Mouse (Mus musculus) MEL (cell line): Measurements from ENCODE around the gene Mylip. TPM values are rescaled to one million over a fixed set of nuclear protein-coding genes. Genes with fewer than 3 reads are reported as not detected.

Experiments used
- DNase-seq: peaks from one replicate; pipeline ENCODE4 v3.0.0; 2011; ENCODE audit warnings: low read depth, low spot score
- H3K27ac ChIP-seq: 2 replicates; pipeline ENCODE4 v1.5.1; 2012; ENCODE audit warnings: low read depth, mild to moderate bottlenecking, control low read depth, low read length, moderate library complexity; ENCODE audit not compliant: control insufficient read depth
- H3K27me3 ChIP-seq, 2 experiments: fragments of 150-350 bp in 1 of 2; sonication (generic) in 1 of 2; 2 replicates each; pipeline ENCODE4 v1.6.1; 2012; ENCODE audit warnings: low read length in 2 of 2, mild to moderate bottlenecking in 2 of 2, improper control_type of control experiment in 1 of 2, moderate library complexity in 1 of 2; ENCODE audit not compliant: insufficient read depth in 2 of 2, control insufficient read depth in 1 of 2
- H3K36me3 ChIP-seq, 2 experiments: 2 replicates each; pipeline ENCODE4 v1.6.1; 2012 to 2014; ENCODE audit warnings: low read length in 2 of 2, improper control_type of control experiment in 1 of 2, inconsistent platforms in 1 of 2, mild to moderate bottlenecking in 1 of 2; ENCODE audit not compliant: insufficient read depth in 2 of 2, control insufficient read depth in 1 of 2
- H3K4me1 ChIP-seq, 2 experiments: fragments of 150-350 bp in 1 of 2; sonication (generic) in 1 of 2; 2 replicates each; pipeline ENCODE4 v1.6.1; 2012; ENCODE audit warnings: low read length in 2 of 2, improper control_type of control experiment in 1 of 2, mild to moderate bottlenecking in 1 of 2; ENCODE audit not compliant: insufficient read depth in 2 of 2, control insufficient read depth in 1 of 2
- H3K4me3 ChIP-seq, 2 experiments: fragments of 150-350 bp in 1 of 2; sonication (generic) in 1 of 2; 2 replicates each; pipeline ENCODE4 v1.5.1; 2012; ENCODE audit warnings: low read depth in 2 of 2, low read length in 2 of 2, mild to moderate bottlenecking in 2 of 2, moderate library complexity in 2 of 2, control low read depth in 1 of 2, improper control_type of control experiment in 1 of 2; ENCODE audit not compliant: control insufficient read depth in 1 of 2, insufficient read depth in 1 of 2
- H3K79me2 ChIP-seq: 2 replicates; pipeline ENCODE4 v1.6.1; 2012; ENCODE audit warnings: mild to moderate bottlenecking, low read length, moderate library complexity; ENCODE audit not compliant: control insufficient read depth, poor library complexity, insufficient read depth
- H3K9ac ChIP-seq: 2 replicates; pipeline ENCODE4 v1.6.1; 2012; ENCODE audit warnings: low read depth, mild to moderate bottlenecking, control low read depth, low read length, moderate library complexity; ENCODE audit not compliant: control insufficient read depth, poor library complexity, severe bottlenecking
- H3K9me3 ChIP-seq: fragments of 150-350 bp; sonication (generic); replicated peaks from 2 replicates; pipeline ENCODE4 v1.6.1; 2012; ENCODE audit warnings: mild to moderate bottlenecking, low read length, improper control_type of control experiment, moderate library complexity; ENCODE audit not compliant: insufficient read depth
- BHLHE40 ChIP-seq: IDR thresholded peaks from 2 replicates; pipeline ENCODE4 v1.6.1; 2012; ENCODE audit warnings: low read depth, mild to moderate bottlenecking, inconsistent platforms, low read length, improper control_type of control experiment, borderline replicate concordance
- CHD1 ChIP-seq: IDR thresholded peaks from 2 replicates; pipeline ENCODE4 v1.6.1; 2012; ENCODE audit warnings: low read depth, mild to moderate bottlenecking, inconsistent platforms, low read length, improper control_type of control experiment
- CHD2 ChIP-seq: IDR thresholded peaks from 2 replicates; pipeline ENCODE4 v1.6.1; 2011; ENCODE audit warnings: low read length, improper control_type of control experiment
- CTCF ChIP-seq, 3 experiments: IDR thresholded peaks in 2 of 3; conservative IDR thresholded peaks in 1 of 3; 2 replicates each; pipeline ENCODE4 v1.5.1; 2011 to 2012; ENCODE audit warnings: low read length in 3 of 3, low read depth in 2 of 3, mild to moderate bottlenecking in 2 of 3, improper control_type of control experiment in 1 of 3, inconsistent platforms in 1 of 3, mixed read lengths in 1 of 3, moderate library complexity in 1 of 3; ENCODE audit not compliant: control insufficient read depth in 1 of 3, insufficient read depth in 1 of 3, poor library complexity in 1 of 3, severe bottlenecking in 1 of 3
- E2F4 ChIP-seq: IDR thresholded peaks from 2 replicates; pipeline ENCODE4 v1.6.1; 2011; ENCODE audit warnings: low read depth, low read length, improper control_type of control experiment, borderline replicate concordance
- EP300 ChIP-seq, 2 experiments: IDR thresholded peaks; 2 replicates each; pipeline ENCODE4 v1.6.1; 2011; ENCODE audit warnings: improper control_type of control experiment in 2 of 2, low read length in 2 of 2, low read depth in 1 of 2, mild to moderate bottlenecking in 1 of 2
- GATA1 ChIP-seq: IDR thresholded peaks from 2 replicates; pipeline ENCODE4 v1.6.1; 2011; ENCODE audit warnings: low read depth, low read length, improper control_type of control experiment
- HCFC1 ChIP-seq: IDR thresholded peaks from 2 replicates; pipeline ENCODE4 v1.6.1; 2012; ENCODE audit warnings: low read depth, mild to moderate bottlenecking, inconsistent platforms, low read length, improper control_type of control experiment, moderate library complexity
- JUND ChIP-seq: IDR thresholded peaks from 2 replicates; pipeline ENCODE4 v1.6.1; 2011; ENCODE audit warnings: low read depth, mild to moderate bottlenecking, improper control_type of control experiment, low read length
- MAFK ChIP-seq: IDR thresholded peaks from 2 replicates; pipeline ENCODE4 v1.6.1; 2011; ENCODE audit warnings: low read depth, mild to moderate bottlenecking, low read length, improper control_type of control experiment, borderline replicate concordance
- MAX ChIP-seq: IDR thresholded peaks from 2 replicates; pipeline ENCODE4 v1.6.1; 2011; ENCODE audit warnings: low read length, improper control_type of control experiment
- MAZ ChIP-seq: IDR thresholded peaks from 2 replicates; pipeline ENCODE4 v1.6.1; 2012; ENCODE audit warnings: low read depth, mild to moderate bottlenecking, inconsistent platforms, low read length, improper control_type of control experiment
- MYB ChIP-seq: IDR thresholded peaks from 2 replicates; pipeline ENCODE4 v1.6.1; 2011; ENCODE audit warnings: mild to moderate bottlenecking, low read depth, low read length, improper control_type of control experiment
- NELFE ChIP-seq: IDR thresholded peaks from 2 replicates; pipeline ENCODE4 v1.6.1; 2011; ENCODE audit warnings: low read depth, low read length, improper control_type of control experiment
- NRF1 ChIP-seq: IDR thresholded peaks from 2 replicates; pipeline ENCODE4 v1.6.1; 2014; ENCODE audit warnings: low read depth, mild to moderate bottlenecking, inconsistent platforms, low read length, improper control_type of control experiment, moderate library complexity; ENCODE audit not compliant: poor library complexity, insufficient read depth, severe bottlenecking
- POLR2A ChIP-seq, 2 experiments: IDR thresholded peaks; 2 replicates each; pipeline ENCODE4 v1.6.1; 2011 to 2012; ENCODE audit warnings: low read length in 2 of 2, mild to moderate bottlenecking in 2 of 2, control low read depth in 1 of 2, improper control_type of control experiment in 1 of 2, low read depth in 1 of 2, moderate library complexity in 1 of 2; ENCODE audit not compliant: control insufficient read depth in 1 of 2, insufficient read depth in 1 of 2, poor library complexity in 1 of 2
- POLR2AphosphoS5 ChIP-seq: IDR thresholded peaks from 2 replicates; pipeline ENCODE4 v1.6.1; 2012; ENCODE audit warnings: low read depth, borderline replicate concordance, mild to moderate bottlenecking, inconsistent platforms, low read length, moderate library complexity, mixed read lengths
- RAD21 ChIP-seq: IDR thresholded peaks from 2 replicates; pipeline ENCODE4 v1.6.1; 2011; ENCODE audit warnings: mild to moderate bottlenecking, low read depth, low read length, improper control_type of control experiment
- SMC3 ChIP-seq: IDR thresholded peaks from 2 replicates; pipeline ENCODE4 v1.6.1; 2011; ENCODE audit warnings: low read depth, low read length, improper control_type of control experiment
- TAL1 ChIP-seq: IDR thresholded peaks from 2 replicates; pipeline ENCODE4 v1.6.1; 2012; ENCODE audit warnings: mild to moderate bottlenecking, inconsistent platforms, low read length, moderate library complexity, mixed read lengths
- USF1 ChIP-seq: IDR thresholded peaks from 2 replicates; pipeline ENCODE4 v1.6.1; 2014; ENCODE audit warnings: low read depth, mild to moderate bottlenecking, inconsistent platforms, low read length, improper control_type of control experiment, moderate library complexity
- USF2 ChIP-seq, 2 experiments: IDR thresholded peaks; 2 replicates each; pipeline ENCODE4 v1.6.1; 2011 to 2012; ENCODE audit warnings: improper control_type of control experiment in 2 of 2, low read length in 2 of 2, borderline replicate concordance in 1 of 2, inconsistent platforms in 1 of 2, low read depth in 1 of 2, mild to moderate bottlenecking in 1 of 2; ENCODE audit not compliant: insufficient read depth in 1 of 2
- ZC3H11A ChIP-seq: IDR thresholded peaks from 2 replicates; pipeline ENCODE4 v1.6.1; 2012; ENCODE audit warnings: low read depth, mild to moderate bottlenecking, inconsistent platforms, low read length, improper control_type of control experiment
- ZKSCAN1 ChIP-seq: IDR thresholded peaks from 2 replicates; pipeline ENCODE4 v1.6.1; 2012; ENCODE audit warnings: low read depth, mild to moderate bottlenecking, inconsistent platforms, low read length, improper control_type of control experiment, moderate library complexity
- ZMIZ1 ChIP-seq: IDR thresholded peaks from 2 replicates; pipeline ENCODE4 v1.6.1; 2012; ENCODE audit warnings: low read depth, mild to moderate bottlenecking, inconsistent platforms, low read length, improper control_type of control experiment, moderate library complexity
- polyA plus RNA-seq, 2 experiments: library from polyadenylated mRNA; stranded (reverse) in 1 of 2; unstranded in 1 of 2; fragments of >175 nt in 1 of 2; fragments of >200 nt in 1 of 2; gene quantifications; 2 replicates each; pipeline versions ENCODE4 v1.2.1 to v1.2.4; 2012; ENCODE audit warnings: low replicate concordance in 2 of 2, low read depth in 1 of 2; ENCODE audit not compliant: insufficient read length in 2 of 2, insufficient read depth in 1 of 2, missing spikeins in 1 of 2
- total RNA-seq: library from RNA; depleted of rRNA; stranded (reverse); fragments of 300-350 nt; gene quantifications from 2 replicates; pipeline ENCODE4 v1.2.3, GENCODE M21; 2012

The Mylip gene
- total and polyA plus RNA-seq, 3 experiments = 1.4 to 7.6 TPM; not detected in 1

DNA sequence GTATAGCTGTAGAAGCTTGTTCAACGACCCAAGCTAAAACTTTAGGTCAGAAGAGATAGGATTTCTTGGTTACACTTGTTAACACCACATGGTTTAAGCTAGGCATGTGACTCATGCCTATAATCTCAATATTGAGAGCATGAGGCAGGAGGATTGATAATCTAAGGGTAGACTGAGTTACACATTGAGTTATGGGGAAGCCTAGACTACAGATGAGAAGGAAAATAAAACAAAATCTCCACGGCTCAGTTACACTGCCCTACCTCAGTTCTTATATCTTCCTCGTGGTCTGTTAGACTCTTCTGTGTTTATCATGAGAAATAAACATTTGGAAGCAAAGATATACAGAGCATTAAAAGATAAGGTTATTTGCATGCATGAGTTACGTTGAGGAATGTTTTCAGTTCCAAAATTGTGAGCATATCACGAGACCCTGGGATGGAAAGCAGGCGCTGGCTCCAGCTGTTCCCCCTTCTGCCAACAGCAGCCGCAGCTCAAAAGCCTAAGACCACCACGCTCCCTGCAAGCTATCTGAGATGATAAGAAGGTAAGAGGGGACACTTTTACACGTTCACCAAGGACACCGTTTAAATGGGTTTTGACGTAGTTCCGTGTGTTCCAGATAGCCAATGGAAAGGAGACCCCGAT is 30.7 kb upstream of the Mylip start:
- Histone ChIP-seq H3K36me3 (peaks cover 0 to 8% of the 10 kb centered on the region in 2 experiments; a peak in 2 of 4 replicates), H3K9me3 (no peaks in the 10 kb centered on the region), H3K4me1 (peaks cover 0 to 4% of the 10 kb centered on the region in 2 experiments; a peak in 1 of 4 replicates), H3K27ac (no peak overlapping the region), H3K27me3 (no peaks in the 10 kb centered on the region), H3K79me2 (no peaks in the 10 kb centered on the region), H3K4me3 (no peak overlapping the region), H3K9ac (no peak overlapping the region)
- TF ChIP-seq POLR2AphosphoS5 (no peak), BHLHE40 (0 out of 2 replicates have a peak, but pooled peaks have one; percentile 26), MAFK (no peak), ZKSCAN1 (no peak), GATA1 (0 out of 2 replicates have a peak, but pooled peaks have one; percentile 17), SMC3 (no peak), POLR2A (IDR thresholded peaks at IDR 0.05; ENCODE audit: control insufficient read depth in 1 of 2, insufficient read depth in 1 of 2, low read depth in 1 of 2, low read length in 2 of 2, poor library complexity in 1 of 2) (no peak), NRF1 (no peak), USF2 (IDR thresholded peaks at IDR 0.05; ENCODE audit: borderline replicate concordance in 1 of 2, insufficient read depth in 1 of 2, low read depth in 1 of 2, low read length in 2 of 2) (no peak), MAX (no peak), TAL1 (no peak), MYB (no peak), CHD1 (no peak), JUND (no peak), HCFC1 (no peak), EP300 (IDR thresholded peaks at IDR 0.05; ENCODE audit: low read depth in 1 of 2, low read length in 2 of 2) (peak in 1 of 2 experiments; percentile 17; a peak in 1 of 4 replicates), RAD21 (no peak), ZC3H11A (no peak), CTCF (IDR thresholded peaks at IDR 0.05 in 2 of 3, conservative IDR thresholded peaks at IDR 0.05 in 1 of 3; ENCODE audit: control insufficient read depth in 1 of 3, insufficient read depth in 1 of 3, low read depth in 2 of 3, low read length in 3 of 3, poor library complexity in 1 of 3, severe bottlenecking in 1 of 3) (no peak), CHD2 (no peak)
- peak; percentile 8 for DNase-seq

DNA sequence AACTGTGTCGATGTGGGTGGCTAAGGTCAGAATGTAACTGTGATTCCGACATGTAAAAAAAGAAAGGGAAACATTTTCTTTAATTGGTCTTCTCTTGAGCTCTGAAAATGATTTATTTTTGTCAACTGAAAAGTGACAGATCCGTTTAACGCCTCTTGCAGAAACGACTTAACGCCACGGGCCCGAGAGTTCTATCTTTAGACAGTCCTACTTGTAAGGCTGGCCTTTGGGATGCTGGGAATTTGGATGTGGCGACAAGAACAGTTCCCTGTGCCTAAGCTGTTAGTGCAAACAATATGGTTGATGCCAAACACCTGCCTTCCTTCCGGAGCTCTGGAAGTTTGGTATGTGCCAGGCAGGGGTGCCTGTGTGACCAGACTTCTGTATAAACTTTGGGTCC is 23.8 kb upstream of the Mylip start:
- no peaks in the 10 kb centered on the region for H3K79me2 ChIP-seq
- no peaks in the 10 kb centered on the region for H3K36me3 ChIP-seq
- H3K9me3 ChIP-seq = no peaks in the 10 kb centered on the region
- TF ChIP-seq MAZ (no peak), E2F4 (no peak), POLR2AphosphoS5 (no peak), JUND (no peak), USF1 (no peak), GATA1 (no peak), CHD2 (no peak), NELFE (no peak), ZMIZ1 (no peak), CTCF (IDR thresholded peaks at IDR 0.05 in 2 of 3, conservative IDR thresholded peaks at IDR 0.05 in 1 of 3; ENCODE audit: control insufficient read depth in 1 of 3, insufficient read depth in 1 of 3, low read depth in 2 of 3, low read length in 3 of 3, poor library complexity in 1 of 3, severe bottlenecking in 1 of 3) (no peak)
- H3K27ac ChIP-seq = no peak overlapping the region
- no peaks in the 10 kb centered on the region; a peak in 1 of 4 replicates for H3K27me3 ChIP-seq
- H3K9ac ChIP-seq = no peak overlapping the region
- H3K4me3 ChIP-seq = no peak overlapping the region
- H3K4me1 ChIP-seq = no peaks in the 10 kb centered on the region
- no peak for DNase-seq
